Mouse (Mus musculus) c-Kit-positive CD71-positive TER-119-positive erythroid progenitor cells, embryonic 14.5 days (primary cell): ENCODE data around the gene Rcan1.

ENCODE experiments used
- DNase-seq: peaks from one replicate; pipeline ENCODE4 v3.0.0-alpha.2; 2013; ENCODE audit warnings: low spot score

The Rcan1 gene

DNA sequence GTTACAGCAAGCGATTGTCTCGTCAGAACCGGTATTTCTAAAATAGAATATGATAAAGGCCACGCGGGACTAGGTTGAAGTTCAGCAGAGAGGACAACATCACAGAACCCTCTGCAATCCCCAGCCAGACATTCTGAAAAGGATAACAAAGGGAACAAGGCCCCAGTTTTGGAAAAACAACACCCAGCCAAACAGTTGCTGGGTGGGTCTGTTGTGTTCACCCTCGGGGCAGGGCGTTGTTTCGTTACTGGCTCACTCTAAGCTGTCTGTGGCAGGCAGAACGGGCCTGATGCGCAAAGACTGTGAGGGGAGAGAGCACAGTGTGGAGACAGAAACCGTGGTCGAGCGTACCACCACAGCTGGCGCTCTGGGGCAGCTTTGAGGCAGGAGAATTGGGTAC is 2.2 kb downstream of the Rcan1 start:
- no peak for DNase-seq

DNA sequence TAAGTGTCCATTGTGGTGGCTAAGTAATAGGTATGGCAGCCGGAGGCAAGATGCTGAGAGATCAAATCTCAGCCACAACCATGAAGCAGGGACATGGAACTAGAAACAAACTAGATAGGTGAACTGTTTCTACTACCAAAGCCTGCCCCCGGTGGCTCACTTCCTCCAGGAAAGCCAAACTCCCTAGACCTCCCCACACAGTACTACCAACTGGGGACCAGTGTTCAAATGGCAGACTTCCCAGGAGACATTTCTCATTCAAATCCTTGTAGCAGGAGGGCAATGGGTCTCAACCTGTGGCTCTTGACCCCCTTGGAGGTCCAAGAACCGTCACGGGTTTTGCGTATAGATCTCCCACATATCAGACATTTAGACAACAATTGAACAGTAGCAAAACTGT is 3.6 kb downstream of the Rcan1 start:
- DNase-seq = no peak

DNA sequence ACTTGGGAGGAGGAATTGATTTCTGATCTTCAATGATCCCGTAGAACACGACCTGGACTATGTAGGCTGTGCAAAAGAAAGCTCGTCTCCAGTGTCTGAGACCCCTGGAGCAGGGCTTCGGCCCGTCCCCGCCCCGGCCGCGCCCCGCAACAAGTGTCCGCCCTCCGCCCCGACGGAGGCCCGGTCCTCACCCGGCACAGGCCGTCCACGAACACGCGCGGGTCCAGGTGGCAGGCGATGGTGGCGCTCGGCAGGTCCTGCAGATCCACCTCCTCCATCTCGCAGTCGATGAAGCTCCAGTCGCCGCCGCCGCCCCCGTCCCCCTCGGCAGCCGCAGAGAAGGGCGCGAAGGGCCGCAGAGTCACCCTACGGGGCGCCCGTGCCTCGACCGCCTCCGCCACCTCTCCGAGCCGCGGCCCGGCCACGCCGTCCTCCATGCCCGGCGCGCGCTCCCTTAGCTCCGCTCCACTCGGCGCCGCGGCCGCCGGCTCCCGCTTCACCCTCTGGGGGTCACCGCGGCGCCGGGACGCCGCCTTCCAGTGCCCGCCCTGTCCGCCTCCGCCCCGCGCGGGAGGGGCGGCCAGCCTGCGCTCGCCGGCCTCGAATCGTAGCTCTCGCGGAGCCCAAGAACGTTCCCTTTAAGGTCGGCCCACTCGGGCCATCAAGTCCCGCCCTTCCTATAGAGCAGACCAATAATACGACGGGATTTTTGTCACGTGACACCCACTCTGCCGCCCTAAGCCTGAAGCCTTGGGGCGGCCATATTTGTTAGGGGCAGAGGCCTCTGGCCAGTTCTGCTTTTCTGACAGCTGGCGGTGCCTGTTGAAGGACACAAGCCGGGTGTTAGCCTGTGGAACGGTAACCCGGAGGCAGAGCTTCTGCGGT is 4.8 kb downstream of the Rcan1 start:
- DNase-seq = peak; percentile 98

DNA sequence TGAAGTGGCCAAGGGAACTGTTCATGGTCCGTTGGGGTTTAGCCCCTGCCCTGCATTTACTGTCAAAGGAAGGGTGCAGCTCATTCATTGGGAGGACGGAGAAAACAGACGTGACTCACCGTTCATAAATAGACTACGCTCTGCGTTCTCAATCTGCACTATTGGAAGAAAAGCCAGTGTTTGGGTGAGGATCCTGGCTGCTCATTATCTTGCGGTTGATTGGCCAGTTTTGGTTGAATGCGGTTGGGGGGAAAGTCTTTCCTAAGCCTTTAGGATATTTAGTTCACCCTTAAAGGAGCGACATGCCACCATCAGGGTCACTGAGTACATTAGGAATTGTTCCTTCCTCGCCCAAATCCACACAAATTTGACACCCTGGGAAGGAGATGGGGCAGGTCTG is 5.4 kb downstream of the Rcan1 start:
- DNase-seq = peak; percentile 28

DNA sequence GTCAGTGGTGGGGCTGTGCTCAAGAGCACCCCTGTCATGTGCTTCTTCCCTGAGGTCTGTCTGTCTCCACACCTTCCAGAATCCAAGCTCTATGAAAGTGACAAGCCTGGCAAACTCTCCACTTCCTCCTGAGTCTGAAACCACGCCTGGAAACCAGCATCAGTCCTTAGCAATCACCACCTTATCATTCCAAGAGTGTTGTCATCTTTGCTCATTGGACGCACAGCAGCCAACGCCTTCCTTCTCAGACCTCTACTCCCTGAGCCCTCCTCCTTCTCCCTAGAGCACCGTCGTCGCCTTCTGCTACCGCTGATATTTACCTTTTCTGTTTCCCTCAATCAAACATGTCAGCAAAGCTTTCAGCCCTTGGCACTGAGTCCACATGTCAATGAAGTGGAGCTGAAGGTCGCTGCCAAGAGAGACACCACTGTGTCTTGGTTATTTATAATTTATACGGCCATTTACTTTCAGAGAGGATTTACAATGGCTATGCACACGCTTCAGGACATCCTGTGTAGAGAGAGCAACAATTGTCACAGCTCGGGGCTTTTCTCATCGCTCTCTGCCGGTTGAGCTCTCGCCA is 6.2 kb downstream of the Rcan1 start:
- peak; percentile 66 for DNase-seq

DNA sequence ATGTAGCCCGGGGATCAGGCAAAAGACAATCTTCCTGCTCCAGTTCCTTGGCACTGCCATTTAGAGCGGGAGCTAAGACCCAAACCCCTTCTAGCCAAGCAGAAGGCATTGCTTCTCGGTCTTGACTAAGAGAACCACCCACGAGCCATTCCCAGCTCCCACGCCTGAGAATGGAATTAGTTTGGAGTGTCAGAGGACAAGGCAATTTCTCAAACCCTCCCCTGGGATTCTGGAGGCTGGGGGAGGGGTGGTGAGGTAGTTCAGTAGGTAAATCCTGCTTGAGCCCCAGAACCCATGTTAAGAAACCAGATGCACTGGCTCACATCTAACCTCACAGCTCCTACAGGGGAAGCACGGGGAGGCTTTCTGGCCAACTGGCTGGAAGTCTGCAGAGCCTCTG is 9.3 kb downstream of the Rcan1 start:
- DNase-seq = no peak

DNA sequence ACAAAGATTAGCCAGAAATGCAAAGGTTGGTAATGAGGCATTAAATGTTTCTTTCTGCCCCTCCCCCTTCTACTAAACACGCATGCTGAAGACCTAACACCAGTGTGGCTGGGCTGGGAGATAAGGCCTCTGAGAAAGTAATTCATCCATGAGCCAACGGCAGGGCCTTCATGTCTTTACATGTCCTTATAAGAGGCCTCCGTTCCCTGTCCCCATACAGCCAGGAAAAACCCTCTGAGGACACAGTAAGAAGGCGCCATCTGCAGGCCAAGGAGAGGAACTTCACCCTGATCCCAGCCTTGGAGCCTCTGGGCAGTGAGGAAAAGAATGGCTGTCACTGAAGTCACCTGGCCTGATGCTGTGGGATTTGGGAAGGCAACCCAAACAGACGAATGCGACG is 13.1 kb downstream of the Rcan1 start:
- DNase-seq = peak; percentile 79

DNA sequence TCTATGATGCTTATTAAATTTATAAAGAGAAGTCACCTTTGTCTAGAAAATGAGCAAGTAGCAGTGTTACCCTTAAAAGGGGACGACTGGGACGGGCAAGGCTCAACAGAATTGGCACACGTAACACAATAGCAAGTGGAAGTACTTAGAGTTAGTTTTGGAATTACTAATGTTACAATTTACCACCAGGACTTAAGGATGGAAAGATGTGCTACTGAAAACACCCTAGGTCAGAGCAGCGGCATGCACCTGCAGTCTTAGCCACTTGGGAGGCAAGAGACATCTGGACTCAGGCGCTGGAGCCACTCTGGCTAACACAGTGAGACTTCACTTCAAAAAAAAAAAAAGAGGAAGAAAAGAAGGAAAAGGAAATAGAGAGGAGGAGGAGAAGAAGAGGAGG is 14.7 kb downstream of the Rcan1 start:
- DNase-seq = no peak

DNA sequence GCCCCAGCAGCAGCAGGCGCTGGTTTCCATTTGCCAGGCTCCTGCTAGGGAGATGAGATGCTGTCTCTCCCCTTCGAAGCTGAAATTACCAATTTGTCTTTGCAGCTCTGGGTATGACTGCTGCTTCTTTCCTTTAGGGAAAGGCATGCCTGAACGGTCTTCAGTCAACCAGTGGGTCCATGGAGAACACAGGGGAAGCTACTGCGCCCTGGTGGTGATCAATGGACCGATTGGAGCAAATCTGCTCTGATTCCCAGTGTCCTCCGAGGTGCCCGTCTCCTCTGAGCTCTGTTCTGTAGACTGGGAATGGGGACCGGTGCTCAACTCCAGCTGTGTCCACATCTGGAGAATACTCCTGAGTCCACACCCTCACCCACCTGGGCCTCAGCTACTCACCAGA is 15.2 kb downstream of the Rcan1 start:
- no peak for DNase-seq

DNA sequence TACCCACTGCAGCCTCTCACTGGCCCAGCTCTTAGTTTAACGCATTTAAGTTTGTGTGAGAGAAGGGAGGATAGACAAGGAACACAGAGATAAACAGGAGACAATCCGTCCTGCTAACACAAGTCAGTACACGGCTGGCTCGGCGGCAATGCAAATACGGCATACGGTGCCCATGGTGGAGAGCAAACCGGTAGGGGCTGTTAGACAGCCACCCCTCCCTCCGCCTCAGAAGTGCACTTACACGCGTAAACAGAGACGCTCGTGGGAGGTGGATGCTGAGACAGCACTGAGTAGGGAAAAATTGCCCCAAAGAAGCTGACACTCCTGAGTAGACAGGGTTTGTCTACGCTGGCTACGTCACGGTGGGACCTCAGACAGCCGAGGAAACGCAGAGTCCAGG is 16.2 kb downstream of the Rcan1 start:
- no peak for DNase-seq

DNA sequence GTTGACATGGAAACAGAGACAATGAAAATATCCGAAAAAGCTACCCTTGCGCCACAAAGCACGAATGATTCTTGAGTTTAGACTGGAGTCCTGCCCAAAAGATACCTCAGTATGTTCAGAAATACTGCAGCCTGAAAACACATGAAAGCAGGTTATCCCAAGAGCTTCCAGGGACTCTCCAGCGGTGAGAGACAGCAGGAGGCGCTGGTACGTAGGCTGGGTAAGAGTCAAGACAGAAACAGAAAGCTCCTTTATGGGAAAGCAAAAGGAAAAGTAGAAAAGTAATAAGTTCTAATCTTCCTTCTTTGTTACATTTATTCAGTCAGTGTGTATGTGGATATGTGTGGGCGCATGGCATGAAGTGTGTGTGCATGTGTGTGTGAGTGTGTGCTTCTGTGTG is 16.7 kb downstream of the Rcan1 start:
- no peak for DNase-seq

DNA sequence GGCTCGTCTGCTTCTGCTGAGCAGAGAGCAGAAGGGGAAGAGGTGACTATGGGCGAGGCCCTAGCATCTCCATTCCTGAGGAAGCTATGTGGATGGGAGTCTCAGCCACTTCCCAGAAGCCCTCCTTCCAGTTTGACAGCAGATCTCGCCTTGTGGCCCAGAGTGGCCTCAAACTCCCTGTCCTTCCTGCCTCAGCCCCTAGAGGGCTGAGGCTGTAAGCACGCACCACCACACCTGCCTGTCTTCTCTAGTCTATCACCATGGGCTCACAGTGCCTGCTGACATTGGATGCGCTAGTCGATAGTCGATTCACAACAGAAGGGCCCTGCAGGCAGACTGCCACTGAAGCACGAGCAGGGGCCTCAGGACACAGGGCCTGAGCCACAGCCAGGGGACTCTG is 18.1 kb downstream of the Rcan1 start:
- DNase-seq = no peak

DNA sequence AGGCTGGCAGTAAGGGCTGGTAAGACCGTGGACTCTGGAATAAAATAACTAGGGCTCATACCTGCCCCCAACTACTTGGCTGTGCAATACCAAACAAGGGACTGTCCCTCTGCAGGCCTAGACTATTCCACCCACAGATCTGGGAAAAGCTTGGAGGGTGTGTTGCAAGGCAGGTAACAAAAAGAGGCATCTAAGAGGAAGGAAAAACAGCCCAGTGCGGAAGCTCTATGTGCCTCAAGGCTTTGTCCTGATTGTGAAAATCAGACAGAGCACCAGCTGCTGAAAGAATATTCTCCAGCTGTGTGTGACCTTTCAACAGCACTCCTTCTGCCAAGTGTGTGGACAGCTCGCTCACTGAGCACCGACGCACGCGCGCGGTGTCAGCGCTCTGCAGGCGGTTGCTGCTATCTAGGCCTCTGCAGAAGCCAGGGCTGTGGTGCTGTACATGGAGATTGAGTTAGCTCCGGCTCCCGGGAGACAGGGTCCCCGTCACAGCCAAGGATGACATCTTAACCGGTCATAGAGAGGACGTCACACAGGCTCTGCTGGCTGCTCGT is 19.1 kb downstream of the Rcan1 start:
- DNase-seq = no peak

DNA sequence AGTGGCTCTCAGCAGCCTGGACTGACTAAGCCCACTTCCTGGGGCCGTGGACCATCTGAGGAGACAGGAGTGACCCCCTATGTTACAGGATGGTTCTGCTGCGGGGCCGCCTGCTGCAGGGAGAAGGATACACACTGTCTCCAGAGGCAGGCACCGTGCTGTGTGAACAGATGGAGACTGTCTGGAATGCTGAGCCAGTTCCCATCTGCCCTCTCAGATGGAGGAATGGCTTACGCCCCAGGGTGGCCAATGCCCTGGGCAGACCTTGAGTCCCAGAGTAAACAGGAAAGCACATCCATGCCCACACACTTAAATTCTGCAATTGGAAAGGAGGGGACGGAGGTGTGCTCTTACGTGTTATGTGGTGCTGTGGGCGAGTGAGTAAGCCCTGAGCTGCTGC is 20.3 kb downstream of the Rcan1 start:
- no peak for DNase-seq

DNA sequence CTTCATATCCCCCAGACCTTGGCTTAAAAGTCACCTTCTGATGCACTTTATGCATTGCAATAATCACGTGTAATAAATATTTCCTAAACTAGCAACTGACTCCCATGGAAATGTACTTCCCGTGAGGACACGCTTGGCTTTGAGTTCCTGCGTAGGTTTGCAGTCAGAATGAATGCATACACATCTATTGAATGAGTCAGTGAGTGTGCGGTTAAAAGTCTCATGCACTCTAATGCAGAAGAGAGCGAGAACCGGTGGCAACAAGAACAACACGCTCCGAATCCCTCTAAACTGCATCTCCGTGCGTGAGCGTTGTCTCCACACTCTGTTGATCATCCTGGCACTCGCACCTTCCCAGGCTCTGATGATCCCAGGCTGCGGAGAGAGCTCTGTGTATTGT is 21.6 kb downstream of the Rcan1 start:
- DNase-seq = no peak

DNA sequence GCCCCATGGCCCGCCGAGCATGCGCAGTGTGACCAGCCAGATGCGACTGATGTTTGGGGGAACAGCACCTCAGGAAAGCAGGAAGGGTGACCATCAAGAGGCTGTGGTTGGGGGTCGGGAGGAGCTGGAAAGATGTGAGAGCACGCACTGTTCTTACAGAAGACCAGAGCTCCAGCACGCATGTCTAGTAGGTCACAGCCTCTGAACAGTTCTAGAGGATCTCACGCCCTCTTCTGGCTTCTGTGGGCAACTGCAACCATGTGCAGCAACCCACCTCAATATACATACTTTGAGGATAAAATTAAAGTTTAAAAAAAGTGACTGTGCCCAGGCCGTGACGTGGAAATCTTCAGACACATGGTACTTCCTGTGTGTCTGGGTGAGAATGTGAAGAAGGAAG is 25.3 kb downstream of the Rcan1 start:
- DNase-seq = peak; percentile 17

DNA sequence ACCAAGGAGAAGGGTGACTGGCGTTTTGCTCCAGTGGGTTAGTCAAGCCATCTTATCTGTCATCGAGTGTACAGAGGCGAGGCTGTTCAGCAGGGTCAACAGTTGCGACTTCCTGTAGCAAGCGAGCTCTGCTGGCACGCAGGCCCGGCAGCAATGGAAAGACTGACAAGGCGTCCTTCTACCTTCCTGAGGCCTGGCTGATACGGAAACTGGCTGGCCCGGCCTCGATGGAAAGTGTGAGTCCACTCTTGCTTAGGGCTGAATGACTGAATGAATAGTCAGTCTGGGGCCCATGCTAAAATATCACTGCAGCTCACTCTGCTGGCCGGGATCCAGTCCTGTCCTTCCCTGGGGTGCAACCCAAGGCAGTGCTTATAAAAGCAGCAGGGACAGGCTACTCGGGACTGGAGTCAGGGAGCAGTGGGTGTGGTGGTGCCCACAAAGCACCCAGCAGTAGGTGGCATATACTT is 27.0 kb downstream of the Rcan1 start:
- no peak for DNase-seq

DNA sequence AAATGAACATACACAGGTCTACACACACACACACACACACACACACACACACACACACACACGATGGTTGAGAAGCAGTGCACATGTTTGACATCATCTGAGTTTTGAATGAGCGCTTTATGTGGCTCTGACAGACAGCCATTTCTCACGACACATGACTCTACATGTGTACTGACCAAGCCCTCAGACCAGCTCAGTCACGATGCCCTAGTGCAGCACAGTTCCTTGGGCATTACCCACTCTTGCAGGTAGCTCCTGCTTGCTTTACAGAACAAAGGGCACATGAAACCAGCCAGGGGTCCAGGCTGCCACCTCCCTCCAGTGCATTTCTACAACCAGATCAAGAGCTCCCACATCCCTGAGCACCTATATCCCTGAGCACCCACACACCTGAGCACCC is 27.7 kb downstream of the Rcan1 start:
- no peak for DNase-seq

DNA sequence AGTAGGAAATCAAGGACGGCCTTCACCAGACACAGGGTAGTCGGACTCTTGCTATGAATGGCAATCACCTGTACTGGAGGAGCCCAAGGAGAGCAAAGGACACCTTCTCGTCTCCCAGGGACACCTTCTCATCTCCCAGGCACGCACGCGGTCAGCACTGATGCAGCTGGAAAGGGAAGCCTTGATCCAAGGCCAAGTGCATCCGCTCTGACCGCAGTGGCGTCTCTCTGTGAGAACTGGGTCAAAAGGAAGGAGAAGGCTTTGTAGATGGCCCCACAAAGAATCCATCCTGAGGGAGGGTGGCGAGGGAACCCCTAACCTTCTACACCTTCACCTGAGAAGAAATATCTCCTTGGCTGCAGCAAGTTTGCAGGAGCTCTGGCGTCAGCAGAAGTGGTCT is 28.5 kb downstream of the Rcan1 start:
- no peak for DNase-seq

DNA sequence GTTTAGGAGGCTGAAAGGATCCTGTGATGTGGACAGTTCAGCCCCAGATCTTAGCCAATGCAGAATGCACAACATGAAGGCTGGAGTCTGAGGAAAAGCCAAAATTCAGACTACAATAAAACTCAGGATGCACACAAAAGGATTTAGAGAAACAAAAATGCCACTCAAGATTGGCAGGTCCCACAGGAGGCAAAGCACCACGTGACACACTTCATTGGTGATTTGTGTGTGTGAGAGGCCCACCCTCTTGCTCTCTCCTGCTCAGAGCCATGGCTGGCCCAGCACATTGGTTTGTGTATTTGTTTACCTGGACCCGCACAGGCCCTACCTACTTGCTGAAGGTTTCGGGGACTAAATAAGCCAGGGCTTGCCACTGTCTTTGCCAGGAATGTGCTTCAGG is 29.5 kb downstream of the Rcan1 start:
- no peak for DNase-seq

DNA sequence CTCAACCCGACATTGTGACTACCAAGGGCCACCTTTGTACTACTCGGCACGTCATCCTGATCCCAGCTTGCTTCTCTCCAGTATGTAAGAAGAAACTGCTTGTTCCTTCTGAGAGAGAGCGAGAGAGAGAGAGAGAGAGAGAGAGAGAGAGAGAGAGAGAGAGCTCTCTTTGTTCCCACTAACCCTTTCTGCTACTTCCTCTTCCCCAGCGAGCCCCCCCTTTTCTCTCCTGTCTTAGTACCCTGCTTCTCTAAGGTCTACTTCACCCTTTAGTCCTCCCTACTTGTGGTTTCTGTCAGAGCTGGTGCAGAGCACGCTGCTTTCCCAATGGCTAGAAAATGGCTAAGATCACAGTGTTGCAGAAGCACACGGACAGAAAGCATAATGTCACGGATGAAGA is 30.4 kb downstream of the Rcan1 start:
- no peak for DNase-seq

DNA sequence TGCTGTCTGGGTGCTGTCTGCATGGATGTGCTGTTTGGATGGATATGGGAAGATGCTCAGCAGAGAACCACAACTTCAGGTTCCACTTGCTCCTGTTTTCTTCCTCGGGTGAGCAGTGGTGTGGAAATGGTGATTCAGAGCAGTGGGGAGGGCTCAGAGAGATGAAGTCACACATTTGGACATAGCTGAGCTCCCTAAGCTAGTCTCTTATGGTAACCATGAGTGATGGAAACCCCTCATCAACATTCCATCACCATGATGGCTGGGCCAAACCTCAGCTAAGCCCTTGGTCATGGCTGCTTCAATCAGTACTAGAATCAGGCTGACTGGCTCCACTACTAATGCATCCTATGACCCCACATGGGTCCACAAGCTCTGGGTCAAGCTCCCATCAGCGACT is 30.9 kb downstream of the Rcan1 start:
- DNase-seq = no peak

DNA sequence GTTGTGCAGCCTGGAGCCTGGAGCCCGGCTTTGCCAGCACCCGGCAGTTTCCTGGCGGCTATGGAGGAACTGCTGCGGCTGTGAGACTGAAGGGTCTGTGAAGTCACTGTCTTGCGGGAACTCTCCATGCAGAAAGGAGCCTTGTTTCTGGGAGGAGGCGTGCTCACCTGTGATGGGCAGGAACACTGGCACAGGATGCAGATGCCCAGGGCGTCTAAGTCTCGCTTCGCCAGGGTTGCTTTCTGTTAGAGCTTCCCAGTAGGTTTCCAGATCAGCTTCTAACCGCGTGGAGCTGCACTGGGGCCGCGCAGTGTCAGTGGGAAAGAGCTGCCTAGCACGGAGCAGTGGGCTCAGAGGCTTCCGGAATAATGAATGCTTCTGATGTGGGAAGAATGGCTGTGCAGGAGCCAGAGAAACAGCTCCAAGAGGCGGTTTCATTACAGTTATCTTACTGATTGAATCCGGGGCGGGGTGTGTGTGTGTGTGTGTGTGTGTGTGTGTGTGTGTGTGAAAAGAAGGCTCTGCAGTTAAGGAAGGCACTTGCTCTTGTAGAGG is 35.2 kb downstream of the Rcan1 start:
- DNase-seq = no peak
